Mouse (Mus musculus): ENCODE results near the gene Tbx21. TPM values are rescaled to one million over a fixed set of nuclear protein-coding genes. Genes with fewer than 3 reads are reported as not detected.
A peak's percentile ranks its signal among the peaks of the same experiment; 100 is the strongest.

The Tbx21 gene
- polyA plus RNA-seq, 1 experiment from 2014 or later = 0.26 TPM

- Histone ChIP-seq H3K36me3 (ENCODE audit: control insufficient read depth, insufficient read depth, low read length) (peaks cover 24% of the 10 kb centered on the region), H3K4me2 (ENCODE audit: low read depth, low read length) (no peak overlapping the region), H3K9ac (ENCODE audit: low read depth, low read length) (no peak overlapping the region), H3K9me3 (ENCODE audit: control insufficient read depth, low read length) (no peaks in the 10 kb centered on the region), H3K4me1 (ENCODE audit: control insufficient read depth, insufficient read depth, low read length) (no peaks in the 10 kb centered on the region), H3K27me3 (replicated peaks; ENCODE audit: control insufficient read depth, insufficient read depth, low read length) (no peaks in the 10 kb centered on the region), H3K27ac (replicated peaks; ENCODE audit: low read depth, low read length) (no peak overlapping the region), H3K4me3 (ENCODE audit: low read depth, low read length) (no peak overlapping the region)
- ATAC-seq (ENCODE audit: low read depth) (no peak), DNase-seq (ENCODE audit: low spot score) (no peak)
- WGBS = 92% methylated on average over 2 of the region's 2 CpGs
Measured at GRCm38 (mm10) chr11:97069770-97070169, 45.4 kb downstream of the Tbx21 start.

GRCm38 (mm10) chr11:97069333-97069732 is 45.8 kb downstream of the Tbx21 start:
- H3K9me3 ChIP-seq (ENCODE audit: control insufficient read depth, low read length) = no peaks in the 10 kb centered on the region
- no peak overlapping the region for H3K4me2 ChIP-seq (ENCODE audit: low read depth, low read length)
- DNase-seq (ENCODE audit: low spot score) = no peak
- no peak overlapping the region for H3K4me3 ChIP-seq (ENCODE audit: low read depth, low read length)
- no peak overlapping the region for H3K9ac ChIP-seq (ENCODE audit: low read depth, low read length)
- peaks cover 24% of the 10 kb centered on the region for H3K36me3 ChIP-seq (ENCODE audit: control insufficient read depth, insufficient read depth, low read length)
- H3K4me1 ChIP-seq (ENCODE audit: control insufficient read depth, insufficient read depth, low read length) = no peaks in the 10 kb centered on the region
- ATAC-seq (ENCODE audit: low read depth) = no peak
- no peak overlapping the region for H3K27ac ChIP-seq (replicated peaks; ENCODE audit: low read depth, low read length)
- WGBS = 45% methylated on average over 1 of the region's 1 CpGs
- no peaks in the 10 kb centered on the region for H3K27me3 ChIP-seq (replicated peaks; ENCODE audit: control insufficient read depth, insufficient read depth, low read length)

DNA sequence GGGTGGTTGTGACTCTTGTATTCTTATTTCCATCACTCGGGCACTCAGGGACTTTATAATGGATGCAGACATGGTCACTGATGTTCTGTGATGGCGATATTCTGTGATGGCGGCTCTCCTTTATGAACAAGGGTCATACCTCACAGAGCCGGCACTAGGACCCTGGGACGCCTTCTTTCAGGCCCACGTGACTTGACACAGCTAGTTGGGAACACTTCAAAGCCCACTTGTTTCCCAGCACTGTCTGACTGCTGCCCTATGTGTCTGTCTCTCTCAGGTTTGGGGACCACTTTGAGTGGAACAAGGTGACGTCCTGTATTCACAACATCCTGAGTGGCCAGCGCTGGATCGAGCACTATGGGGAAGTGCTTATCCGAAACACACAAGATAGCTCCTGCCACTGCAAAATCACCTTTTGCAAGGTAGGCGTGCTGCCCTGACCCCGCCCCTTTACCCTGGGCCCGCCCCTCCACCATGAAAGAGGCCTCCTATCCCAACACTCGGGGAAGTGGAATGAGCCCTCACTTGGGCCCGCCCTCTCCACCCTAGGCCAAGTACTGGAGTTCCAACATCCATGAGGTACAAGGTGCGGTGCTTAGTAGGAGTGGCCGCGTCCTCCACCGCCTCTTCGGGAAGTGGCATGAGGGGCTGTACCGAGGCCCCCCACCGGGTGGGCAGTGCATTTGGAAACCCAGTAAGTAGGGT is 48.3 kb downstream of the Tbx21 start:
- no peak overlapping the region for H3K27ac ChIP-seq (replicated peaks; ENCODE audit: low read depth, low read length)
- no peak overlapping the region for H3K9ac ChIP-seq (ENCODE audit: low read depth, low read length)
- H3K9me3 ChIP-seq (ENCODE audit: control insufficient read depth, low read length) = no peaks in the 10 kb centered on the region
- H3K4me1 ChIP-seq (ENCODE audit: control insufficient read depth, insufficient read depth, low read length) = no peaks in the 10 kb centered on the region
- no peak overlapping the region for H3K4me2 ChIP-seq (ENCODE audit: low read depth, low read length)
- no peaks in the 10 kb centered on the region for H3K27me3 ChIP-seq (replicated peaks; ENCODE audit: control insufficient read depth, insufficient read depth, low read length)
- 46% methylated on average over 22 of the region's 22 CpGs for WGBS
- DNase-seq (ENCODE audit: low spot score) = no peak
- 0 out of 2 replicates have a peak, but pooled peaks have one; percentile 24 for ATAC-seq (ENCODE audit: low read depth)
- peaks cover 24% of the 10 kb centered on the region for H3K36me3 ChIP-seq (ENCODE audit: control insufficient read depth, insufficient read depth, low read length)
- H3K4me3 ChIP-seq (ENCODE audit: low read depth, low read length) = no peak overlapping the region

DNA sequence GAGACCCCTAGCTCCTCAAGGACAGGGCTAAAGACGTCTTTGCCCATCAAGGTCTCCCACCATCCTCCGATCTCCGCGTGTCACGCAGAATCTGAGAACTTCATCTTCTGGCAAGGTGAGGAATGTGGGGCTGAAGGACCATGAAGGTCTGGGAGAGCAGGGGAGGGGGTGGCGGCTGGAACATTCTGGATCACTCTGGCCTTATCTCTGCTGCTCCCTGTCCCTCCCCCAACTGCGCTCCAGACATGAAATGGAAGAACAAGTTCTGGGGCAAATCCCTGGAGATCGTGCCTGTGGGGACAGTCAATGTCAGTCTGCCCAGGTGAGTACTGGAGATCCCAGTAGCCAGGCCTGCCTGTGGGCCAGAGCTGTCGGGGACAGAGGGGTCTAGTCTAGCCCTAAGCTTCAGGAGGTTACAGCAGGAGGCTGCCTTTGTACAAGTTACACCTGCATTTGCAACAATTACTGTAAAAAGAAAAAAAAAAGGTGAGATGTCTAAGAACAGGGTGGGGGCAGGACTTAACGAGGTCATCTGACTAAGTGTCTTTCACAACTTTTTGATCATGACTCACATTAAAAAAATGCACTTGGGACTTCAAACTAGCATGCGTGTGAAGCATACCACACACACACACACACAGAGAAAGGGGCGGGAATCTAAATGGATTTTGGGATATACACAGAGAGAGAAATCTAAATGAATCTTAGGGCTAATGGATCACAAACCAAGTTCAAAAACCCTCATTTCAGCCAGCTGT is 49.4 kb downstream of the Tbx21 start:
- Histone ChIP-seq H3K27ac (replicated peaks; ENCODE audit: low read depth, low read length) (no peak overlapping the region), H3K36me3 (ENCODE audit: control insufficient read depth, insufficient read depth, low read length) (peaks cover 33% of the 10 kb centered on the region), H3K4me3 (ENCODE audit: low read depth, low read length) (no peak overlapping the region), H3K4me2 (ENCODE audit: low read depth, low read length) (no peak overlapping the region), H3K27me3 (replicated peaks; ENCODE audit: control insufficient read depth, insufficient read depth, low read length) (no peaks in the 10 kb centered on the region), H3K9ac (ENCODE audit: low read depth, low read length) (no peak overlapping the region), H3K4me1 (ENCODE audit: control insufficient read depth, insufficient read depth, low read length) (no peaks in the 10 kb centered on the region), H3K9me3 (ENCODE audit: control insufficient read depth, low read length) (no peaks in the 10 kb centered on the region)
- ATAC-seq (ENCODE audit: low read depth) = no peak
- WGBS = 82% methylated on average over 12 of the region's 12 CpGs
- no peak for DNase-seq (ENCODE audit: low spot score)

DNA sequence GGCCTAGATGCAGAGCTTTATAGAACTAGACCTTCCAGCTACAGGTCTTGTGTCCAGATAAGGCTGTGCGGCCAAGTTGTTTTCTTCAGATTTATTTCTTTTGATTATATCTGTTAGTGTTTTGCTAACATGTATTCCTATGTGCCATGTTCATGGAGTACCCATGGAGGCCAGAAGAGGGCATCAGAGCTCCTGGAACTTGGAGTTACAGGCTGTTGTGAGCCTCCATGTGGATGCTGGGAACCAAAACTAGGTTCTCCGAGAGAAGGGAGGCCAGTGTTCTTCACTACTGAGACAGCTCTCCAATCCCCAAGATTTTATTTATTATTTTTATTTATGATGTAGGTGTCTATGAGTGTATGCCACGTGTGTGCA is 51.2 kb downstream of the Tbx21 start:
- H3K4me1 ChIP-seq (ENCODE audit: control insufficient read depth, insufficient read depth, low read length) = no peaks in the 10 kb centered on the region
- no peak overlapping the region; the same call in 1 of the 2 replicates for H3K27ac ChIP-seq (replicated peaks; ENCODE audit: low read depth, low read length)
- H3K36me3 ChIP-seq (ENCODE audit: control insufficient read depth, insufficient read depth, low read length) = peaks cover 46% of the 10 kb centered on the region
- H3K9me3 ChIP-seq (ENCODE audit: control insufficient read depth, low read length) = no peaks in the 10 kb centered on the region
- WGBS = 87% methylated on average over 3 of the region's 3 CpGs
- ATAC-seq (ENCODE audit: low read depth) = no peak
- no peaks in the 10 kb centered on the region for H3K27me3 ChIP-seq (replicated peaks; ENCODE audit: control insufficient read depth, insufficient read depth, low read length)
- H3K4me2 ChIP-seq (ENCODE audit: low read depth, low read length) = no peak overlapping the region
- no peak overlapping the region for H3K9ac ChIP-seq (ENCODE audit: low read depth, low read length)
- DNase-seq (ENCODE audit: low spot score) = no peak
- H3K4me3 ChIP-seq (ENCODE audit: low read depth, low read length) = no peak overlapping the region

GRCm38 (mm10) chr11:97063274-97063920 is 51.7 kb downstream of the Tbx21 start:
- Histone ChIP-seq H3K27me3 (replicated peaks; ENCODE audit: control insufficient read depth, insufficient read depth, low read length) (no peaks in the 10 kb centered on the region), H3K36me3 (ENCODE audit: control insufficient read depth, insufficient read depth, low read length) (peaks cover 46% of the 10 kb centered on the region), H3K27ac (replicated peaks; ENCODE audit: low read depth, low read length) (no peak overlapping the region; the same call in none of the 2 replicates), H3K9ac (ENCODE audit: low read depth, low read length) (no peak overlapping the region), H3K4me3 (ENCODE audit: low read depth, low read length) (no peak overlapping the region), H3K4me2 (ENCODE audit: low read depth, low read length) (no peak overlapping the region), H3K9me3 (ENCODE audit: control insufficient read depth, low read length) (no peaks in the 10 kb centered on the region), H3K4me1 (ENCODE audit: control insufficient read depth, insufficient read depth, low read length) (no peaks in the 10 kb centered on the region)
- ATAC-seq (ENCODE audit: low read depth) (peak; percentile 71), DNase-seq (ENCODE audit: low spot score) (peak; percentile 29)
- 36% methylated on average over 9 of the region's 9 CpGs for WGBS

DNA sequence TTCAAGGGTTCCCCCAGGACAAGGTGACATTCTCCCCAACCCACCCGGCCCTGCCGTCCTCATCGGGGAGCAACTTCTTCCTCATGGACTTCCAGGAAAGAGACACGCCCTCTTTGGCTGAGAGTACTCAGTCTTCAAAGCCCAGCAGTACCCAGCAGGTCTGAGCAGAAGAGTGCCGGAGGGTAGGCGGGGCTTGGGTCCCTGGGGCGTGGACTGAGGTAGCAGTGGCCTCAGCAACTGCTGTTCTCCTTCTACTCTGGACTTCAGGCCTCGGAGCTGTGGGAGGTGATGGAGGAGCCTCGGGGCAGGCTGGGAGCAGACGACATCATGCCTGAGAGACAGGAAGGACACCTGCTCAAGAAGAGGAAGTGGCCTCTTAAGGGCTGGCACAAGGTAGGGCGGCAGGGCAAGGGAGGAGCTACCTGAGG is 62.9 kb downstream of the Tbx21 start:
- H3K4me3 ChIP-seq (ENCODE audit: low read depth, low read length) = no peak overlapping the region
- H3K9me3 ChIP-seq (ENCODE audit: control insufficient read depth, low read length) = no peaks in the 10 kb centered on the region
- 25% methylated on average over 7 of the region's 11 CpGs for WGBS
- H3K36me3 ChIP-seq (ENCODE audit: control insufficient read depth, insufficient read depth, low read length) = peaks cover 62% of the 10 kb centered on the region
- DNase-seq (ENCODE audit: low spot score) = no peak
- H3K27me3 ChIP-seq (replicated peaks; ENCODE audit: control insufficient read depth, insufficient read depth, low read length) = no peaks in the 10 kb centered on the region
- ATAC-seq (ENCODE audit: low read depth) = no peak
- peak overlapping the region; percentile 81; the same call in 1 of the 2 replicates for H3K9ac ChIP-seq (ENCODE audit: low read depth, low read length)
- H3K4me2 ChIP-seq (ENCODE audit: low read depth, low read length) = peak overlapping the region; percentile 82; the same call in 1 of the 2 replicates
- peaks cover 10% of the 10 kb centered on the region for H3K4me1 ChIP-seq (ENCODE audit: control insufficient read depth, insufficient read depth, low read length)
- H3K27ac ChIP-seq (replicated peaks; ENCODE audit: low read depth, low read length) = no peak overlapping the region

DNA sequence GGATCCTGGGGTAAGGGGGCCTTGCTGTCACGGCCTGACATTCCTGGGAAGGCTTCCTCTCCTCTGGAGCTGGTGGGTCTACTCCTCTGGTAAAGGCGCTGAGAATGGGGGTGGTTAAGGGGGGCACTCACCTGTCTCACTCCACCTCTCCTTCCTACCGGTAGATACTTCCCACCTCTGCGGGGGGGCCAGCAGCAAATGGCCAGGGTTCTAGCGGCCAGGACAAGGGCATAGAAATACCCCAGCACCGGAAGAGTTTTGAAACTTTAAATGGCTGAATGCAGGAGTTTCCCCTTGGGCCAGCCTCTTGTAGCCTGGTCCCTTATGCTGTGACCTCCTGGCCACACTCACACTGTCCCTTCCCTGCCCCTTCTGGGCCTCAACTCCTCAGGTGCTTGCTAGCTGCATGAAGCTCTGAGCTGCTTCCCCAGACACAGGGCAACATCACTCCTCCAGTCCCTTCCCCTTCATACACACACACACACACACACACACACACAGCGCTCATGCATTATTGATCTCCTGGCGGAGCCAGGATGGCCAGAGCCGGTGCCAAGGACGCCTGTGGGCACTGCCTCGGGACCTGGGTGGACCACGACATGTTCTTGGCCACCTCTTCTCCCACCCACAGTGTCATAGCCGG is 64.1 kb downstream of the Tbx21 start:
- H3K27me3 ChIP-seq (replicated peaks; ENCODE audit: control insufficient read depth, insufficient read depth, low read length) = no peaks in the 10 kb centered on the region
- 28% methylated on average over 12 of the region's 13 CpGs for WGBS
- H3K9ac ChIP-seq (ENCODE audit: low read depth, low read length) = peak overlapping the region; percentile 81
- no peak for ATAC-seq (ENCODE audit: low read depth)
- no peak overlapping the region for H3K27ac ChIP-seq (replicated peaks; ENCODE audit: low read depth, low read length)
- no peak for DNase-seq (ENCODE audit: low spot score)
- peaks cover 10% of the 10 kb centered on the region for H3K4me1 ChIP-seq (ENCODE audit: control insufficient read depth, insufficient read depth, low read length)
- H3K4me2 ChIP-seq (ENCODE audit: low read depth, low read length) = peak overlapping the region; percentile 82
- peak overlapping the region; percentile 67 for H3K4me3 ChIP-seq (ENCODE audit: low read depth, low read length)
- no peaks in the 10 kb centered on the region for H3K9me3 ChIP-seq (ENCODE audit: control insufficient read depth, low read length)
- peaks cover 58% of the 10 kb centered on the region for H3K36me3 ChIP-seq (ENCODE audit: control insufficient read depth, insufficient read depth, low read length)

Measured in embryonic facial prominence, embryonic 14.5 days (tissue).